Mouse (Mus musculus): ENCODE measurements around the gene Epn1. TPM values are rescaled to one million over a fixed set of nuclear protein-coding genes. Genes with fewer than 3 reads are reported as not detected.

Epn1 gene
- total RNA-seq, 1 experiment = 51.8 TPM

- DNase-seq (ENCODE audit: low read depth, low spot score) = no peak
- Histone ChIP-seq H3K4me3 (ENCODE audit: insufficient read depth in 1 of 2, low read depth in 1 of 2, low read length in 2 of 2, poor library complexity in 1 of 2, severe bottlenecking in 1 of 2) (no peak overlapping the region), H3K9ac (ENCODE audit: insufficient read depth, low read depth, low read length, poor library complexity, severe bottlenecking) (no peak overlapping the region), H3K27ac (ENCODE audit: insufficient read depth, low read depth, low read length, poor library complexity, severe bottlenecking) (no peak overlapping the region), H3K4me1 (ENCODE audit: control insufficient read depth in 2 of 2, insufficient read depth in 2 of 2, low read length in 2 of 2, poor library complexity in 1 of 2) (peaks cover 0 to 4% of the 10 kb centered on the region in 2 experiments; a peak in 1 of 4 replicates), H3K9me3 (ENCODE audit: control insufficient read depth, insufficient read depth, low read depth, low read length) (no peaks in the 10 kb centered on the region), H3K36me3 (ENCODE audit: control insufficient read depth, insufficient read depth, low read length, poor library complexity, severe bottlenecking) (no peaks in the 10 kb centered on the region)
- in situ Hi-C loops (cut with MboI; ENCODE audit: low sequenced_read_pairs in 2 of 2, unreplicated experiment in 2 of 2) = loop anchor here in 1 of 2 experiments (25.0 kb wide), 1 partner anchor 112 kb away; no protein-coding TSS in a partner anchor
- TF ChIP-seq ZC3H11A (IDR thresholded peaks at IDR 0.05; ENCODE audit: borderline replicate concordance, low read depth, low read length) (no peak), CHD2 (IDR thresholded peaks at IDR 0.05; ENCODE audit: low read depth, low read length) (no peak), ZNF384 (IDR thresholded peaks at IDR 0.05; ENCODE audit: low read depth, low read length) (no peak), MAFK (IDR thresholded peaks at IDR 0.05; ENCODE audit: insufficient read depth, low read depth, low read length) (no peak), HCFC1 (IDR thresholded peaks at IDR 0.05; ENCODE audit: borderline replicate concordance, insufficient read depth, low read length) (no peak)
Measured at GRCm38 (mm10) chr7:5125078-5125477, 45.0 kb downstream of the Epn1 start.

DNA sequence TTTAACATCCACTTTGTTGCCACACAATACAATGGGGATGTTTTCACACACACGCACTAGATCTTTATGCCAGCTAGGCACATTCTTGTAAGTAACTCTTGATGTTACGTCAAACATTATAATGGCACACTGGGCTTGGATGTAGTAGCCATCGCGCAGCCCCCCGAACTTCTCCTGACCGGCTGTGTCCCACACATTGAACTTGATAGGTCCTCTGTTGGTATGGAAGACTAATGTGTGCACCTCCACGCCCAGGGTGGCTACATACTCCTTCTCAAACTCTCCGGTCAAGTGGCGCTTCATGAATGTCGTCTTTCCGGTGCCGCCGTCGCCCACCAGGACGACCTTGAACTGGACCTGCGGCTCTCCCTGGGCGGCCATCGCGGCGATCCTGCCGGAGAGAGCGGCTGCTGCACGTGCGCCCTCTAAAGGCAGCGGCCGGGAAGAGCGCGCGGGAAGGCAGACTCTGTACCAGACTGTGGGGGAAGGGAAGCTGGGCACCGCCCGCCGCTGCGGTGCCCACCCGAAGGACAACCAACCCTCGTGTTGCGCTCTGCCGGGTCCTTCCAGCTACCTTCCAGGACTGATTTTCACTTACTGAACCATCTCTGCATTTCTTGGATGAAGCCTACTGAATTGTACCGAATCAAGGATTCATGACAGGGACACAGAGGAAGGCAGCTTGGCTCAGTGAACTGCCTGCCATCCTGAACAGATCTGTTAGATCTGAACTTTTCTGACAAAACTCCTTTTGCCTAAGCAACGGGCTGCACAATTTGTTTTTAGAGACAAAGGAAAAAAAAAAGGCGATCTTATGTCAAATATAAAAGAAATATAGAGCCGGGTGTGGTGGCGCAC lies 45.7 kb downstream of the Epn1 start, which contains the start of gene Rasl2-9:
Gene Rasl2-9 (minus strand): TSS at position 402 of the 858 bp plus-strand sequence.
- no peaks in the 10 kb centered on the region for H3K36me3 ChIP-seq (ENCODE audit: control insufficient read depth, insufficient read depth, low read length, poor library complexity, severe bottlenecking)
- H3K4me1 ChIP-seq (ENCODE audit: control insufficient read depth in 2 of 2, insufficient read depth in 2 of 2, low read length in 2 of 2, poor library complexity in 1 of 2) = peaks cover 0 to 4% of the 10 kb centered on the region in 2 experiments; a peak in 1 of 4 replicates
- H3K4me3 ChIP-seq (ENCODE audit: insufficient read depth in 1 of 2, low read depth in 1 of 2, low read length in 2 of 2, poor library complexity in 1 of 2, severe bottlenecking in 1 of 2) = peak within 1 kb of the TSS; percentile 50 to 64
- H3K27ac ChIP-seq (ENCODE audit: insufficient read depth, low read depth, low read length, poor library complexity, severe bottlenecking) = no peak within 1 kb of the TSS
- no peak for DNase-seq (ENCODE audit: low read depth, low spot score)
- in situ Hi-C loops (cut with MboI; ENCODE audit: low sequenced_read_pairs in 2 of 2, unreplicated experiment in 2 of 2) = loop anchor here in 1 of 2 experiments (25.0 kb wide), 1 partner anchor 112 kb away; no protein-coding TSS in a partner anchor
- no peaks in the 10 kb centered on the region for H3K9me3 ChIP-seq (ENCODE audit: control insufficient read depth, insufficient read depth, low read depth, low read length)
- TF ChIP-seq CHD2 (IDR thresholded peaks at IDR 0.05; ENCODE audit: low read depth, low read length) (no peak), MAFK (IDR thresholded peaks at IDR 0.05; ENCODE audit: insufficient read depth, low read depth, low read length) (no peak), ZNF384 (IDR thresholded peaks at IDR 0.05; ENCODE audit: low read depth, low read length) (no peak), HCFC1 (IDR thresholded peaks at IDR 0.05; ENCODE audit: borderline replicate concordance, insufficient read depth, low read length) (no peak), ZC3H11A (IDR thresholded peaks at IDR 0.05; ENCODE audit: borderline replicate concordance, low read depth, low read length) (no peak)
- H3K9ac ChIP-seq (ENCODE audit: insufficient read depth, low read depth, low read length, poor library complexity, severe bottlenecking) = peak within 1 kb of the TSS; percentile 40; the same call in 1 of the 2 replicates

Other genes with a start within 250 kb of the Epn1 start
- gene Shisa7, start 235.5 kb upstream of the Epn1 start, total RNA-seq (2012; rRNA removed) = 6.9 and 8.4 TPM in 2 replicates
- gene Isoc2b, start 210.0 kb upstream of the Epn1 start, total RNA-seq (2012; rRNA removed) = 3.5 and 3.7 TPM in 2 replicates
- gene Isoc2a, start 203.1 kb upstream of the Epn1 start, total RNA-seq (2012; rRNA removed) = 13.0 and 16.1 TPM in 2 replicates
- 1.6 and 2.2 TPM in 2 replicates for gene Gm36210, start 173.7 kb upstream of the Epn1 start, total RNA-seq (2012; rRNA removed)
- 4.0 and 4.3 TPM in 2 replicates for gene Zfp628, start 165.0 kb upstream of the Epn1 start, total RNA-seq (2012; rRNA removed)
- gene Nat14, start 158.2 kb upstream of the Epn1 start, total RNA-seq (2012; rRNA removed) = 1.2 and 1.7 TPM in 2 replicates
- 0.94 and 1.3 TPM in 2 replicates for gene Ssc5d, start 154.4 kb upstream of the Epn1 start, total RNA-seq (2012; rRNA removed)
- gene Sbk2, start 115.8 kb upstream of the Epn1 start, total RNA-seq (2012; rRNA removed) = 0.22 and 0.95 TPM in 2 replicates
- not detected in 2 replicates for gene Sbk3, start 109.1 kb upstream of the Epn1 start, total RNA-seq (2012; rRNA removed)
- gene Zfp579, start 84.1 kb upstream of the Epn1 start, total RNA-seq (2012; rRNA removed) = 2.9 and 3.4 TPM in 2 replicates
- 2.6 and 3.9 TPM in 2 replicates for gene Zfp524, start 65.8 kb upstream of the Epn1 start, total RNA-seq (2012; rRNA removed)
- 45.9 and 47.4 TPM in 2 replicates for gene Fiz1, start 65.5 kb upstream of the Epn1 start, total RNA-seq (2012; rRNA removed)
- not detected in 2 replicates for gene Gm44973, start 64.7 kb upstream of the Epn1 start, total RNA-seq (2012; rRNA removed)
- gene Zfp865, start 59.9 kb upstream of the Epn1 start, total RNA-seq (2012; rRNA removed) = 12.9 and 18.4 TPM in 2 replicates
- gene Ccdc106, start 59.7 kb upstream of the Epn1 start, total RNA-seq (2012; rRNA removed) = 7.5 and 11.2 TPM in 2 replicates
- gene 4632433K11Rik, start 46.1 kb upstream of the Epn1 start, total RNA-seq (2012; rRNA removed) = not detected in 2 replicates
- 0.58 and 0.71 TPM in 2 replicates for gene Zfp784, start 41.8 kb upstream of the Epn1 start, total RNA-seq (2012; rRNA removed)
- gene Zfp580, start 28.7 kb upstream of the Epn1 start, total RNA-seq (2012; rRNA removed) = 2.6 and 3.3 TPM in 2 replicates
- 222 and 262 TPM in 2 replicates for gene U2af2, start 18.1 kb upstream of the Epn1 start, total RNA-seq (2012; rRNA removed)
- gene Rfpl4, start 36.7 kb downstream of the Epn1 start, total RNA-seq (2012; rRNA removed) = not detected in 2 replicates
- gene Rasl2-9, start 45.7 kb downstream of the Epn1 start, total RNA-seq (2012; rRNA removed) = 0.27 and 0.32 TPM in 2 replicates
- gene Vmn1r55, start 69.4 kb downstream of the Epn1 start, total RNA-seq (2012; rRNA removed) = not detected in 2 replicates
- gene Vmn1r56, start 116.5 kb downstream of the Epn1 start, total RNA-seq (2012; rRNA removed) = not detected in 2 replicates
- 0.11 and 0.13 TPM in 2 replicates for gene Vmn1r57, start 138.3 kb downstream of the Epn1 start, total RNA-seq (2012; rRNA removed)